29 mouse cellular contexts compared by ENCODE assay signal in the genomic region with DNA sequence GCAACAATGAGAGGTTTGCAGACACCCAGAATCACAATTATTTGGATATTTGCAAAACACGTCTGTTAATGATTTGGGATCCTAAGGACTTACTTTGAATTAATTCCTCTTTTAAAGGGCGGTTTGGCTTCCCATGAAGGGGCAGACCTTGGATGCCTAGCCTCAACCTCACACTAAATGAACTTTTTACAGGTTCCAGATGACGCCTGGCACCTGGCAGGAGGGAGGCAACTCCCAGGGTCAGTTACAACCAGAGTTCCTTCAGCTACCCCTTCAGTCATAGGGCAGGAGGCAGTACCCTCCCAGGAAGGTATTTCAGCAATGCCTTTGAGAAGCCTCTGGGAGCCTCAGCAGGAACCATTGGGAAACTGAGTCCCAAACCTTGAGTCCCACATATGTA.
"Had no signal": no experiment of that assay in that cellular context is flagged by ENCODE, and none has a peak within 500 bp of the region (broad histone marks: within the 10 kb centered on the region; RNA-seq: fewer than 3 reads in every experiment).

No protein-coding gene starts in this region.

- DNase-seq: cerebellum, adult 2 months; cerebellum, adult 8-10 months; cerebellum, adult 9-10 months; cerebellum, adult 9-11 months; cerebellum, postnatal 10 days; cerebellum, postnatal 14 days; cerebellum, postnatal 25 days; cerebellum, postnatal 36 days; embryo, embryonic 11 days; forebrain, postnatal 0 days; gastrocnemius, adult 2 months; gastrocnemius, postnatal 10 days; gastrocnemius, postnatal 14 days; gastrocnemius, postnatal 25 days; gastrocnemius, postnatal 36 days; heart, adult 11 months; heart, adult 18-20 months; heart, adult 2 months had no signal

- H3K36me3 ChIP-seq: embryonic facial prominence, embryonic 10.5 days; embryonic facial prominence, embryonic 12.5 days; embryonic facial prominence, embryonic 13.5 days; embryonic facial prominence, embryonic 15.5 days; forebrain, embryonic 10.5 days; forebrain, embryonic 12.5 days; forebrain, embryonic 15.5 days had no signal

- H3K4me2 ChIP-seq: embryonic facial prominence, embryonic 12.5 days; embryonic facial prominence, embryonic 13.5 days; embryonic facial prominence, embryonic 15.5 days; forebrain, embryonic 12.5 days; forebrain, embryonic 13.5 days; forebrain, embryonic 15.5 days had no signal

- ATAC-seq: forebrain, embryonic 13.5 days; forebrain, embryonic 14.5 days; forebrain, embryonic 15.5 days; forebrain, embryonic 16.5 days; forebrain, postnatal 0 days had no signal

- H3K4me1 ChIP-seq: embryonic facial prominence, embryonic 15.5 days; forebrain, embryonic 12.5 days; forebrain, embryonic 13.5 days; forebrain, embryonic 15.5 days had no signal

- H3K9me3 ChIP-seq: embryonic facial prominence, embryonic 10.5 days; embryonic facial prominence, embryonic 12.5 days; embryonic facial prominence, embryonic 13.5 days; embryonic facial prominence, embryonic 15.5 days; forebrain, embryonic 10.5 days; forebrain, embryonic 12.5 days; forebrain, embryonic 13.5 days; forebrain, embryonic 15.5 days had no signal

- H3K4me3 ChIP-seq: embryonic facial prominence, embryonic 10.5 days; embryonic facial prominence, embryonic 12.5 days; embryonic facial prominence, embryonic 13.5 days; embryonic facial prominence, embryonic 15.5 days; erythroblast, embryonic 14.5 days; forebrain, embryonic 10.5 days; forebrain, embryonic 12.5 days; forebrain, embryonic 13.5 days; forebrain, embryonic 15.5 days; gastrocnemius, adult 2 months; heart, adult 2 months had no signal

- H3K27ac ChIP-seq: embryonic facial prominence, embryonic 10.5 days; embryonic facial prominence, embryonic 12.5 days; embryonic facial prominence, embryonic 13.5 days; embryonic facial prominence, embryonic 15.5 days; forebrain, embryonic 10.5 days; forebrain, embryonic 12.5 days; forebrain, embryonic 13.5 days; forebrain, embryonic 15.5 days; gastrocnemius, adult 2 months; heart, adult 2 months had no signal

- H3K27me3 ChIP-seq: embryonic facial prominence, embryonic 12.5 days; embryonic facial prominence, embryonic 13.5 days; forebrain, embryonic 15.5 days had no signal

- H3K9ac ChIP-seq: embryonic facial prominence, embryonic 12.5 days; embryonic facial prominence, embryonic 13.5 days; embryonic facial prominence, embryonic 15.5 days; forebrain, embryonic 12.5 days; forebrain, embryonic 13.5 days; forebrain, embryonic 15.5 days; forebrain, postnatal 0 days had no signal
